Mouse (Mus musculus): ENCODE results near the gene Gm11020.

The Gm11020 gene

GRCm38 (mm10) chr8:104340233-104341105 is 19.1 kb downstream of the Gm11020 start:
- in situ Hi-C loops (cut with MboI; ENCODE audit: low pct_unique_long_range_greater_than_20kb in 1 of 2, low sequenced_read_pairs in 2 of 2, unreplicated experiment in 1 of 2): loop anchor here in 1 of 2 experiments (5.0 kb wide), 1 partner anchor 62 kb away; no protein-coding TSS in a partner anchor

- in situ Hi-C loops (cut with MboI; ENCODE audit: low pct_unique_long_range_greater_than_20kb in 1 of 2, low sequenced_read_pairs in 2 of 2, unreplicated experiment in 1 of 2): loop anchor here in 1 of 2 experiments (5.0 kb wide), 1 partner anchor 61 kb away; no protein-coding TSS in a partner anchor
Observed at GRCm38 (mm10) chr8:104341106-104341561, 19.8 kb downstream of the Gm11020 start.

GRCm38 (mm10) chr8:104341678-104342077 is 20.3 kb downstream of the Gm11020 start:
- in situ Hi-C loops (cut with MboI; ENCODE audit: low pct_unique_long_range_greater_than_20kb in 1 of 2, low sequenced_read_pairs in 2 of 2, unreplicated experiment in 1 of 2): loop anchor here in 1 of 2 experiments (5.0 kb wide), 1 partner anchor 61 kb away; no protein-coding TSS in a partner anchor

GRCm38 (mm10) chr8:104342426-104342825 is 21.1 kb downstream of the Gm11020 start:
- in situ Hi-C loops (cut with MboI; ENCODE audit: low pct_unique_long_range_greater_than_20kb in 1 of 2, low sequenced_read_pairs in 2 of 2, unreplicated experiment in 1 of 2): loop anchor here in 1 of 2 experiments (5.0 kb wide), 1 partner anchor 60 kb away; no protein-coding TSS in a partner anchor

GRCm38 (mm10) chr8:104343957-104344356 is 22.6 kb downstream of the Gm11020 start:
- in situ Hi-C loops (cut with MboI; ENCODE audit: low pct_unique_long_range_greater_than_20kb in 1 of 2, low sequenced_read_pairs in 2 of 2, unreplicated experiment in 1 of 2): loop anchor here in 1 of 2 experiments (5.0 kb wide), 1 partner anchor 58 kb away; no protein-coding TSS in a partner anchor

- in situ Hi-C loops (cut with MboI; ENCODE audit: low pct_unique_long_range_greater_than_20kb in 1 of 2, low sequenced_read_pairs in 2 of 2, unreplicated experiment in 1 of 2): loop anchor here in 1 of 2 experiments (5.0 kb wide), 1 partner anchor 58 kb away; no protein-coding TSS in a partner anchor
Observed at GRCm38 (mm10) chr8:104344622-104345021, 23.3 kb downstream of the Gm11020 start.

- in situ Hi-C loops (cut with MboI; ENCODE audit: low pct_unique_long_range_greater_than_20kb in 1 of 2, low sequenced_read_pairs in 2 of 2, unreplicated experiment in 1 of 2): no loop called here
Observed at GRCm38 (mm10) chr8:104346706-104347105, 25.3 kb downstream of the Gm11020 start.

- in situ Hi-C loops (cut with MboI; ENCODE audit: low pct_unique_long_range_greater_than_20kb in 1 of 2, low sequenced_read_pairs in 2 of 2, unreplicated experiment in 1 of 2): no loop called here
Observed at GRCm38 (mm10) chr8:104348971-104349370, 27.6 kb downstream of the Gm11020 start.

GRCm38 (mm10) chr8:104350047-104350446 is 28.7 kb downstream of the Gm11020 start:
- in situ Hi-C loops (cut with MboI; ENCODE audit: low pct_unique_long_range_greater_than_20kb in 1 of 2, low sequenced_read_pairs in 2 of 2, unreplicated experiment in 1 of 2): no loop called here

- in situ Hi-C loops (cut with MboI; ENCODE audit: low pct_unique_long_range_greater_than_20kb in 1 of 2, low sequenced_read_pairs in 2 of 2, unreplicated experiment in 1 of 2): no loop called here
Observed at GRCm38 (mm10) chr8:104353186-104353585, 31.8 kb downstream of the Gm11020 start.

- in situ Hi-C loops (cut with MboI; ENCODE audit: low pct_unique_long_range_greater_than_20kb in 1 of 2, low sequenced_read_pairs in 2 of 2, unreplicated experiment in 1 of 2): no loop called here
Observed at GRCm38 (mm10) chr8:104354504-104354903, 33.1 kb downstream of the Gm11020 start.

GRCm38 (mm10) chr8:104358637-104359036 is 37.3 kb downstream of the Gm11020 start:
- in situ Hi-C loops (cut with MboI; ENCODE audit: low pct_unique_long_range_greater_than_20kb in 1 of 2, low sequenced_read_pairs in 2 of 2, unreplicated experiment in 1 of 2): no loop called here

- in situ Hi-C loops (cut with MboI; ENCODE audit: low pct_unique_long_range_greater_than_20kb in 1 of 2, low sequenced_read_pairs in 2 of 2, unreplicated experiment in 1 of 2): no loop called here
Observed at GRCm38 (mm10) chr8:104359778-104360456, 38.5 kb downstream of the Gm11020 start.

- in situ Hi-C loops (cut with MboI; ENCODE audit: low pct_unique_long_range_greater_than_20kb in 1 of 2, low sequenced_read_pairs in 2 of 2, unreplicated experiment in 1 of 2): no loop called here
Observed at GRCm38 (mm10) chr8:104365695-104366094, 44.3 kb downstream of the Gm11020 start.

- in situ Hi-C loops (cut with MboI; ENCODE audit: low pct_unique_long_range_greater_than_20kb in 1 of 2, low sequenced_read_pairs in 2 of 2, unreplicated experiment in 1 of 2): no loop called here
Observed at GRCm38 (mm10) chr8:104367398-104367797, 46.0 kb downstream of the Gm11020 start.

GRCm38 (mm10) chr8:104369591-104369990 is 48.2 kb downstream of the Gm11020 start:
- in situ Hi-C loops (cut with MboI; ENCODE audit: low pct_unique_long_range_greater_than_20kb in 1 of 2, low sequenced_read_pairs in 2 of 2, unreplicated experiment in 1 of 2): no loop called here

- in situ Hi-C loops (cut with MboI; ENCODE audit: low pct_unique_long_range_greater_than_20kb in 1 of 2, low sequenced_read_pairs in 2 of 2, unreplicated experiment in 1 of 2): no loop called here
Observed at GRCm38 (mm10) chr8:104370071-104370470, 48.7 kb downstream of the Gm11020 start.

- in situ Hi-C loops (cut with MboI; ENCODE audit: low pct_unique_long_range_greater_than_20kb in 1 of 2, low sequenced_read_pairs in 2 of 2, unreplicated experiment in 1 of 2): no loop called here
Observed at GRCm38 (mm10) chr8:104371121-104371520, 49.8 kb downstream of the Gm11020 start.
